Mouse (Mus musculus): ENCODE data around the gene Siglec1. TPM values are rescaled to one million over a fixed set of nuclear protein-coding genes. Genes with fewer than 3 reads are reported as not detected.
A peak's percentile ranks its signal among the peaks of the same experiment; 100 is the strongest.
"Not testable (repeated sequence)": the region's sequence is repeated elsewhere in the genome, so short reads cannot be mapped to it uniquely, and the experiment has no call there.

Siglec1 gene
- polyA plus RNA-seq, 1 experiment, result 0.61 TPM

DNA sequence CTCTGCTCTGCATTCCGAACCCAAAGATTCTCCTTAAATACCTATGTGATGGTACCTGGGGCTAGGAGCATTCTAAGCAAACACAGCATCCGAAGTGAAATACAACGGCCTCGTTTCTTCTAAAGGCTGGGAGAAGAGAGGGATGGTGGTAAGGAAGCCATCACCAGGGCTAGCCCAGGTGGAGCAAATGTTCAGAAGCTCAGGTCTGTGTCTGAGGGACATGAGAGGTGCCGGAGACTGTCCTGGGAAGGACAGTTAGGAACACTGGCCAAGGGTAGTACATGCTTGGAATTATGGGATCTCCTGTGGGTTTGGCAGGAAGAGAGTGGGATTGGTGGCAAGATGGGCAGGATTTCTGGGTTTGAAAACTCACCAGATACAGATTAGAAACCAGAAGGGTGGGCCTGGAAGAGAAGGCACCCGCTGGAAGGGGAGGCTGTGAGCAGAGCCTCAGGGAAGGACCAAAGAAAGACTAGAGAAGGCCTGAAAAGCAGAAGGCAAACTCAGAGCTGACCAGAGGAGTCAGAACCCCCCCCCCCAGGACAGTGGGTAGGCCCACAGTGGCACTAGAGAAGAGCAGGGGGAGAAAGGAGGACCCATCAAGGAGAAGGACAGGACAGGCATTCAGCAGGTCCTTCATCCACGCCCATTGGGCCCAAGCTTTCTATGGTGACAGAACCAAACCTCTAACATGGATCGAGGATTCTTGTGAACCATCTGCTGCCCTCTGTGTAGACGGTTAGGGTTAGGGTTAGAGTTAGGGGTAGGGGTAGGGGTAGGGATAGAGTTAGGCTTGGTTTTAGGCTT, 38.8 kb upstream of the Siglec1 start:
- Histone ChIP-seq H3K27ac (ENCODE audit: control insufficient read depth, insufficient read depth, low read depth, low read length) (no peak overlapping the region), H3K4me3 (ENCODE audit: control insufficient read depth, low read depth, low read length) (no peak overlapping the region), H3K36me3 (ENCODE audit: control insufficient read depth, insufficient read depth, low read length) (no peaks in the 10 kb centered on the region), H3K4me1 (ENCODE audit: control insufficient read depth, insufficient read depth, low read length) (peaks cover 18% of the 10 kb centered on the region), H3K27me3 (ENCODE audit: control insufficient read depth, insufficient read depth, low read length) (no peaks in the 10 kb centered on the region)
- TF ChIP-seq CTCF (IDR thresholded peaks at IDR 0.05; ENCODE audit: control insufficient read depth, insufficient read depth, insufficient replicate concordance, low read depth, low read length) (no peak), POLR2A (IDR thresholded peaks at IDR 0.05; ENCODE audit: control insufficient read depth, low read depth, low read length) (no peak)

DNA sequence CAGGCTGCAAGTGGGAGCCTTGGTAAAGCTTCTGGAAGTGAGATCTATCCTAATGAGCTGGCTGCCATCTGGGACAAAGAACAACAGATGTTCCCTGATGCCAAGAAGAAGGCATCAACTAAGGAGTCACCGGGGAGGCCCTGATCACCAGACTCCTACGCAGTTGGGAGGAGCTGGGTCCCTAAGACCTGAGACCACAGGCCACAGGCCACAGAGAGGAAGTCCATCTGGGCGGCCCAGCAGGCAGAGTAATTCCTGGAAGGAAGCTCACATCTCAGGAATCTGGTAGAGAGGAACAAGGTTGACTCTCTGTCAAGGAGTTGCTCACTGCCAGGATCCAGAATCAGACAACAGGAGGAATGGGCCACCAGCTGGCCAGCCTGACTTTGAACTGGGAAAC, 37.6 kb upstream of the Siglec1 start:
- TF ChIP-seq POLR2A (IDR thresholded peaks at IDR 0.05; ENCODE audit: control insufficient read depth, low read depth, low read length), result no peak
- Histone ChIP-seq H3K27me3 (ENCODE audit: control insufficient read depth, insufficient read depth, low read length) (no peaks in the 10 kb centered on the region), H3K4me1 (ENCODE audit: control insufficient read depth, insufficient read depth, low read length) (peaks cover 18% of the 10 kb centered on the region), H3K4me3 (ENCODE audit: control insufficient read depth, low read depth, low read length) (no peak overlapping the region), H3K36me3 (ENCODE audit: control insufficient read depth, insufficient read depth, low read length) (no peaks in the 10 kb centered on the region), H3K27ac (ENCODE audit: control insufficient read depth, insufficient read depth, low read depth, low read length) (no peak overlapping the region)

DNA sequence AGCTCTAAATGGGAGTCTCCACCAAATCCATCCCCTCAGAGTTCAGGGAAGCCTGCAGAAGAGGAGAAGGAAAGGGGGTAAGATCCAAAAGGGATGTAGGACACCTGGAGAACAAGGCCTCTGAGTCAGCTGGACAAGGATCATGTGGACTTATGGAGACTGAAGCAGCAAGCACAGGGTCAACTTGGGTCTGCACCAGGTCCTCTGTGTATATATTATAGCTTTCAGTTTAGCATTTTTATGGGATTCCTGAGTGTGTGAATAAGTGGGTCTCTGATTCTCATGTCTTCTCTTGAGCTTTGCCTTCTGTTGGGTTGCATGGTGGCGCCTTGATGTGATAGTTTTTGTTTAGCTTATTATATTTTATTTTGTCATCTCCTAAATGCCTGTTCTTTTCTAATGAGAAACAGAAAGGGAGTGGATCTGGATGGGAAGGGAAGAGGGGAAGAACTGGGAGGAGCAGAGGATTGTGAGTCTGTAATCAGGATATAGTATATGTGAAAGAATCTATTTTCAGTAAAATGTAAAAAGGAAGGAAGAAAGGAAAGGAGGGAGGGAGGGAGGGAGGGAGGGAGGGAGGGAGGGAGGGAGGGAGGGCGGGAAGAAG, 32.5 kb upstream of the Siglec1 start:
- Histone ChIP-seq H3K4me1 (ENCODE audit: control insufficient read depth, insufficient read depth, low read length) (no peaks in the 10 kb centered on the region), H3K4me3 (ENCODE audit: control insufficient read depth, low read depth, low read length) (no peak overlapping the region), H3K27ac (ENCODE audit: control insufficient read depth, insufficient read depth, low read depth, low read length) (no peak overlapping the region), H3K27me3 (ENCODE audit: control insufficient read depth, insufficient read depth, low read length) (no peaks in the 10 kb centered on the region), H3K36me3 (ENCODE audit: control insufficient read depth, insufficient read depth, low read length) (no peaks in the 10 kb centered on the region)
- TF ChIP-seq POLR2A (IDR thresholded peaks at IDR 0.05; ENCODE audit: control insufficient read depth, low read depth, low read length) (no peak), CTCF (IDR thresholded peaks at IDR 0.05; ENCODE audit: control insufficient read depth, insufficient read depth, insufficient replicate concordance, low read depth, low read length) (no peak)

DNA sequence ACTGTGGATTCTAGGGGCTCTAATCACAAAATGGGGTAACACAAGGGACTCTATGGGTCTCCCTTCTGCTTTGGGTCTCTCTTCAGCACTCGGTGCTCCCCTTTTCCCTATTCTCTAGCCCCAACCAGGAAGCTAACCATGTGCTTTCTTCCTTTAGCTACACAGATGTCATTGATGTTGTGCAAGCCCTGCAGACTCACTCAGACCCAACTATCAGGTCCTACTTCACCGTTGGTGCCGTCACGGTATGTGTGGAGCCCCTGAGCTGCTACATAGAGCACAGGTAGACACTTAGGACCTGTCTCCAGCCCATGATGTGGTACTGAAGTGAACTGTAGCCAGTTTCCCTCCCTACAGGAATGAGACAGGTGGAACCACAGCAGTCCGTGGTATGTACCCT, 19.4 kb upstream of the Siglec1 start:
- no peak overlapping the region for H3K4me3 ChIP-seq (ENCODE audit: control insufficient read depth, low read depth, low read length)
- no peak overlapping the region for H3K27ac ChIP-seq (ENCODE audit: control insufficient read depth, insufficient read depth, low read depth, low read length)
- H3K27me3 ChIP-seq (ENCODE audit: control insufficient read depth, insufficient read depth, low read length), result no peaks in the 10 kb centered on the region
- no peak for TF ChIP-seq CTCF (IDR thresholded peaks at IDR 0.05; ENCODE audit: control insufficient read depth, insufficient read depth, insufficient replicate concordance, low read depth, low read length)
- H3K4me1 ChIP-seq (ENCODE audit: control insufficient read depth, insufficient read depth, low read length), result no peaks in the 10 kb centered on the region
- H3K36me3 ChIP-seq (ENCODE audit: control insufficient read depth, insufficient read depth, low read length), result no peaks in the 10 kb centered on the region

DNA sequence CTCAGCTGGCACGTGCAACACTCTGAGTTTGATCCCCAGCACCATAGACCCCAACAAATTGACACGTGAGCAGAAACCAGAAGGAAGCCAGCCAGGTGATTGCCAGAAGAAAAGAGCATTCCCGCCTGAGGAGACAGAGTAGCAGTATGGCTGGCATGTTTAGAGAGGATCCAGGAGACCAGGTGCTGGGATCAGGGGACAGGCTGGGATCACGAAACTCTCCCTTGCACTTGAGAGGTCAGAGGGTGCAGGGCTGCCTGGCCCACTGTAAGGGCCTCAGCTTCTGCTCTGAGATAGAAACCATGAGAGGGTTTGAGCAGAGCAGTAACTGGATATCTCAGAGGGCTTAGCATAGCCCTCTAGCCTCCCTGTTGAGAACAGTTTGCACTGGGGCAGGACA, 18.5 kb upstream of the Siglec1 start:
- H3K4me3 ChIP-seq (ENCODE audit: control insufficient read depth, low read depth, low read length), result peak overlapping the region; percentile 57
- not testable (repeated sequence) for H3K4me1 ChIP-seq (ENCODE audit: control insufficient read depth, insufficient read depth, low read length); H3K27ac ChIP-seq (ENCODE audit: control insufficient read depth, insufficient read depth, low read depth, low read length); H3K27me3 ChIP-seq (ENCODE audit: control insufficient read depth, insufficient read depth, low read length); H3K36me3 ChIP-seq (ENCODE audit: control insufficient read depth, insufficient read depth, low read length)

DNA sequence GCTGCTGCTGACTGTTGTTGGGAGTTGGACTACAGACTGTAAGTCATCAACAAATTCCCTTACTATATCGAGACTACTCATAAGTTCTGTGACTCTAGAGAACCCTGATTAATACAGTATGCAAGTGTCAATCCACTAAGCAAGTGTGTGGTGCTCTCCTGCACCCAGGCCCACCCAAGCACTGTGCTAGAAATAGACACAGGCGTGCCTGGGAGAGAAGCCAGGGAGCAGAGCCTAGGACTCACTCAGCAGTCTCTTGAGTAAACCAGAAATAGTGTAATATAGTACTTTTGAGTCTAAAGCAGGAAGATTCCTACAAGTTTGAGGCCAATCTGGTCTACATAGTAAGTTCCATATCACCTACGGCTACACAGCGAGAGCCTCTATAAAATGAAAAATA, 17.5 kb upstream of the Siglec1 start:
- Histone ChIP-seq H3K27me3 (ENCODE audit: control insufficient read depth, insufficient read depth, low read length) (no peaks in the 10 kb centered on the region), H3K36me3 (ENCODE audit: control insufficient read depth, insufficient read depth, low read length) (no peaks in the 10 kb centered on the region), H3K27ac (ENCODE audit: control insufficient read depth, insufficient read depth, low read depth, low read length) (no peak overlapping the region), H3K4me3 (ENCODE audit: control insufficient read depth, low read depth, low read length) (peak overlapping the region; percentile 80), H3K4me1 (ENCODE audit: control insufficient read depth, insufficient read depth, low read length) (no peaks in the 10 kb centered on the region)
- no peak for TF ChIP-seq POLR2A (IDR thresholded peaks at IDR 0.05; ENCODE audit: control insufficient read depth, low read depth, low read length)
- TF ChIP-seq CTCF (IDR thresholded peaks at IDR 0.05; ENCODE audit: control insufficient read depth, insufficient read depth, insufficient replicate concordance, low read depth, low read length), result no peak

DNA sequence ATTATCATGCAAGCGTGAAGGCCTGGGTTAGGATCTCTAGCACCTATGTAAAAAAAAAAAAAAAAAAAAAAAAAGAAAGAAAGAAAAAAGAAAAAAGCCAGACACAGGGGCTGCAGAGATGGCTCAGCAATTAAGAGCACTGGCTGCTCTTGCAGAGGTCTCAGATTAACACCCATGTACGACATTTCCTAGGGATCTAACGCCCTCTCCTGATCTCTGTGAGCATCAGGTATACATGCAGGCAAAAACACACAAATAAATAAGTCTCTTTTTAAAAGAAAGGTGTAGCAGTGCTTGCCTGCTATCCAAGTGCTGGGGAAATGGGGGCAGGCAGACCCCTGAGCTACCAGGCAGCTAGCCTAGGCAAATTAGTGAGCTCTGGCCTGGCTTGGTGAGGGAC, 15.0 kb upstream of the Siglec1 start:
- Histone ChIP-seq H3K4me1 (ENCODE audit: control insufficient read depth, insufficient read depth, low read length) (no peaks in the 10 kb centered on the region), H3K4me3 (ENCODE audit: control insufficient read depth, low read depth, low read length) (no peak overlapping the region; the same call in 1 of the 2 replicates), H3K27ac (ENCODE audit: control insufficient read depth, insufficient read depth, low read depth, low read length) (no peak overlapping the region), H3K27me3 (ENCODE audit: control insufficient read depth, insufficient read depth, low read length) (no peaks in the 10 kb centered on the region), H3K36me3 (ENCODE audit: control insufficient read depth, insufficient read depth, low read length) (no peaks in the 10 kb centered on the region)
- TF ChIP-seq POLR2A (IDR thresholded peaks at IDR 0.05; ENCODE audit: control insufficient read depth, low read depth, low read length), result no peak
- no peak for TF ChIP-seq CTCF (IDR thresholded peaks at IDR 0.05; ENCODE audit: control insufficient read depth, insufficient read depth, insufficient replicate concordance, low read depth, low read length)

All from testis, adult 2 months (tissue).